Mouse (Mus musculus): Measurements from ENCODE around the gene Atg10.

Atg10 gene

GRCm38 (mm10) chr13:91107308-91107946 lies 116.3 kb downstream of the Atg10 start:
- DNase-seq: no peak

- DNase-seq: no peak
These were observed 121.5 kb downstream of the Atg10 start for GRCm38 (mm10) chr13:91102238-91102637.

DNA sequence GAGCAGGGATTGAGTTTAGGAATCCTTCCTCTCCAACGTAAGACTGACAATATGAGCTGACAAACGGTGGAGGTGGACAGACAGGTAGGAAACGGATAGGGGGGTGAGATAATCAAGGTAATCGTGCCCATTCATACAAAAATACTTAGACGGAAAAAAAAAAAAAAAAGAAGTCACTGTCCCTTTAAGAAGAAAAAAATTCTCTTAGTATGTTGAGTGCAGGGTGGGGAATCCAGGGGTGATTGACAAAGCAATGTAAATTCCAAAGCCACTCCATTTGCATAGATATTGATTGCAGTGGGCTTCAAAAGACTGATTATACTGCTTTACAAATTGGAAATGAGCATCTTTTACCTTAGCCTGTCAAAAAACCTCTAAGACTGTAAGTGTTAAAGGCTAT lies 123.4 kb downstream of the Atg10 start:
- DNase-seq: no peak

DNA sequence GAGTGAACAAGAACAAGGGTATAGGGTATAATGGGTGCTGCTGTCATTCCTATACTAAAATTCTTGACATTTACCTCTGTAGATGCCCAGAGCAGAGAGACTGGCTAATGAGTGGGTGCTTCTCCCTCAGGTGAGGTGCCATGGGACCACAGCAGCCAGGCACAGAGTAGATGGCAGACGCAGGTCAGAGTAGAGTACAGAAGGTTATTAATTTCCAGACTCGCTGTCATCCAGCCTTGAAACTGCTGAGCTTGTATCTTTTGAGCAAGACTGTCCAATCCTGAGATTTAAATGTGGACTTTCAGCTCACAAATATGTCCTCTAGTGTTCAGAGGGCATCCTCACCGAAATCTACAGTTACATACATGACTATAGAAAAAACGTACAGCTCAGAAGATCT lies 128.9 kb downstream of the Atg10 start:
- DNase-seq: peak; percentile 8

- DNase-seq: peak; percentile 25
These were observed 129.6 kb downstream of the Atg10 start for GRCm38 (mm10) chr13:91094196-91094595.

DNA sequence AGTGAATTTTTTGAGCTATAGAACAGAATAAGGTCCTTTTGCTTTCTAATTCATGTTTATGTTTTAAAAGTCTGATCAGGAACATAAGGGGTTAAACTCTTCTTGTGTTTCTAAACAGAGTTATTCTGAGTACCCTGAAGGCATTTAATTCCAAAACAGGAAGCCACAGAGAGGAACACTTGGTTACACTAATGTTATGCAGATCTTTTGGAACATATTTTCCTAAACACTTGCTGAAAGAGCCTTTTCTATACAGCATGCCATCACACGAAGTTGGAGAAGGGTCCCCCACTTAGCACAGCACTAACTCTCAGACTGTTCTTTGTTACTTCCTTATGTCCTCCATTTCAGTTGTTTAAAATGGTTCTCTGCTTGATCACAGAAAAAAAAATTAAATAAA lies 130.2 kb downstream of the Atg10 start:
- no peak for DNase-seq

DNA sequence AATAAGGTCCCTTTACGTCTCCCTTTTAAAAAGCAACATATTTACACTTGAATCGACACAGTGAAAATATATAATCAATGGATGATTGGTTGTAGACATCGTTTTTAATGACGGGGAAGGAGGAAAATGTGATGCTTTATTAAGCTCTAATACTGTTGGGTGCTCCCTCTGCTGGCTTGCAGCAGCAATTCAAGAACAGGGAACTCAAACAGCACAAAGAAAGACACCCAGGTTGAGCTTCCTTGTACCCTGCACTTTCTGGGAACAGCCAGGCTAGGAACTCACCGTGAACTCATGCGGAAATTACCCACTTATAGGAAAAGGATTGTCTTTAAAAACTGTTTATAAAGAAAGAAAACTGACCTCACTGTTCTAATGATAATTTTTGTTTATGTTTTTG lies 130.6 kb downstream of the Atg10 start:
- DNase-seq: peak; percentile 64

DNA sequence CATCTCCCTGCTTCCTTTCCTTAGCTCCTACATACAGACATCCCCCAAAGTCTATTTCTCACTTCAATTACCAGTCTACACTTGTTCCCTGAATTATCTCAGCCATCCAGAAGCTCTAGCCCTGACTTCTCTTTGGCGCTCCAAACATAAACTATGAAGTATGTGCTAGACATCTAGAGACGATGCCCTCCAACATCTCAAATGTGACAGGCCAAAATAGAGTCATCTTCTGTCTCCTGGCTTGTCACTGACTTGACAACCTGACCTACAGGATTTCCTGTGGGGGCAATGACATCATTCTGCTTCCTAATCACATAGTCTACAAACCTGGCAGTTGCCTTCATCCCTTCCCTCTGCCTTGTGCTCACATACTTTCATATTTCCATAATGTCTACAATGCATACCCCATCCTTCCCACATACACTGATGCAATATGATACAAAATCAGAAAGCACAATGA lies 132.0 kb downstream of the Atg10 start:
- no peak for DNase-seq

DNA sequence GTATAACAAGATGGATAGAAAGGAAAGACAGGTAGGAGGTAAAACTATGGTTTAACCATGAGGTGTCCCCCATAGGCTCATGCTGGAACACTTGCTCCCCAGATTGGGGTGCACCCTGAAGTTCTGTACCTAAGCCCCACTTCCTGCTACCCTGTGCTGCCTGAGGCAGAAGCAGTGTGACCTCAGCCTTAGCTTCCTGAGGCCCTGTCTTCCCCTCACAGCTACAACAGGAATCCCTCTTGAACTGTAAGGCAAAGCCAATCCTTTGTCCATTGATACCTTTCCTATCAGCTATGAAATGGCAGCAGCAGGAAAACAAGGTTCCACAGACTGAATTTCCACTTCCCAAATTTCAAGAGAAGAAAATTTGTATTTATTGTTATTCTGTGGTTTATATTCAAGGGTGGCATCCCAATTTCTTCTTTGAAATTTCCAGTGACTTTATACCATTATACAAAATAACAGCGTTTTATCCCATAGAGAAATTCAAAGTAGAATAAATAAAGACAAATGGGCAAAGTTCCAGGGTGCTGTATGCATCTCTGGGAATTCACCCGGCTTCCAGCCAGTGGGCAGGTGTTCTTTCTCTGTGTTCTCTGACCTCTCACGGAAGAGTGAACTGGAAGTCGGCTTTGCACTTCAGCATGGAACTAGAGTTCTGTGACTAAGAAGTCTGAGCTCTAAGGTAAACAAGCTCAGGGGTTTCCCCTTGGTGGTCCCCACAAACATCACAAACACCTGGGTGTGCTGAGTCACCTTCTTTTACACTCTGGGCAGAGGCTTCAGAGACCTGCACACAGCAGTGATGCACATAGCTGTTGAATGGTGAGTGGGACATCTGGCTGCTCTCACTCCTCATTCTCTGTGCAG lies 132.7 kb downstream of the Atg10 start:
- peak; percentile 45 for DNase-seq

DNA sequence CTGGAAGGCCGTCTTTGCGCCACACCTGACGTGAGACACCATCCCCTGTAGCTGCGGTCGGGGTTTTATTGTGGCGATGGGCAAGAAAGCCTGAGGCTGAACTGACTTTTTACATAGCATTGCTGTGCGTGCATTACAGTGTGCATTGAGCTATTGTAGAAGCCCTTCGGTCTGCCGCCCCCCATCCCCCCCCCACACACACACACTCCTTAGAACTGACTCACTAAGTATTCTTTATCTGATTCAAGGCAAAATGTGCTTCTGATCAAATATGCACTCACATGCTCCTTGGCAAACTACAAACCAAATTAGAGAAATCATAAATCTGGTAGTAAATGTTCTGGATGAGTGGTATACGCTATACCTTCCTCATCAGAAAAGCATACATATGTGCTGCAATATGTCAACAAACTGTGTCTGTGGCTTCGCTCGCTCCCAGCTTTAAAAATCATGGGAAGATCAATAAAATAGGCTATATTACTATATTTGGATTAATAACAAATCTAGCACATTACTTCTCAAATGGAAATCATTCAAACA lies 137.3 kb downstream of the Atg10 start:
- DNase-seq: no peak

- no peak for DNase-seq
These were observed 151.4 kb downstream of the Atg10 start for GRCm38 (mm10) chr13:91072351-91072750.

DNA sequence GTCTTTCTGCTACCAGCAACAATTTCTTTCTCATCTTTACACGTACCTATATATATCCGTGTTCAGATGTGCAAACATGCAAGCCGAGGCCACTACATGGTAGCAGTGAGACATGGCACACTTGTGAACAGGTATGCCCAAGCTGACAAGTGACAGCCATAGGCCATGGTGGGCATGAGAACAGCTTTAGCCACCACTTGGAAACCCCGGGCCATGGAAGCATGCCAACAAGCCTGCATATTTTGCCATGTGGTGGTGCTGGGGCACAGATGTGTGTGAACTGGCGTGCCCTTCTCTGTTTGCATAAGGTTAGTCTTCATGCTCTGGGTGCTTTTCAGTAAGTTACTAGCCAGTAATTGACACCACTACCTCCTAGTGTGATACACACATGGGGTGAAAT lies 162.9 kb downstream of the Atg10 start:
- peak; percentile 15 for DNase-seq

GRCm38 (mm10) chr13:91048171-91048570 lies 175.6 kb downstream of the Atg10 start:
- DNase-seq: no peak

GRCm38 (mm10) chr13:91046851-91047250 lies 176.9 kb downstream of the Atg10 start:
- DNase-seq: no peak

DNA sequence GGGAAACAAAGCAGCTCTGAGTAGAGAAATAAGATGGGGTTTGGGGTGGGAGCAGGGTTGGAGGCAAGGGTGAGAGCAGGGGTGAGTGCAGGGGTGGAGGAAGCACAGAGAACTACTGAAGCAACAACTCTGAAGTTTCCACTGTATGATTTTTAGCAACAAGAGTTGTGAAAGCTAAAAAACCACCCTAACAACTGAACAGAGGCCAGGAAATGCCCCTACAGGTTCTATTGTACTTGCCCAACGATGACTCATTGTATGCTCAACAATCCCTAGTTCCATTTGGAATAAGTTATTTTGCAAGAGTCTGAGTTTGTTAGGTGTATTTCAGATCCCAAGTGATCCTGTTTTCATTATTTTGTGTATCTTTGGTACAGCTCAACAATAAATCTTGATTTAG lies 182.5 kb downstream of the Atg10 start:
- no peak for DNase-seq

GRCm38 (mm10) chr13:91040421-91040820 lies 183.3 kb downstream of the Atg10 start:
- no peak for DNase-seq

DNA sequence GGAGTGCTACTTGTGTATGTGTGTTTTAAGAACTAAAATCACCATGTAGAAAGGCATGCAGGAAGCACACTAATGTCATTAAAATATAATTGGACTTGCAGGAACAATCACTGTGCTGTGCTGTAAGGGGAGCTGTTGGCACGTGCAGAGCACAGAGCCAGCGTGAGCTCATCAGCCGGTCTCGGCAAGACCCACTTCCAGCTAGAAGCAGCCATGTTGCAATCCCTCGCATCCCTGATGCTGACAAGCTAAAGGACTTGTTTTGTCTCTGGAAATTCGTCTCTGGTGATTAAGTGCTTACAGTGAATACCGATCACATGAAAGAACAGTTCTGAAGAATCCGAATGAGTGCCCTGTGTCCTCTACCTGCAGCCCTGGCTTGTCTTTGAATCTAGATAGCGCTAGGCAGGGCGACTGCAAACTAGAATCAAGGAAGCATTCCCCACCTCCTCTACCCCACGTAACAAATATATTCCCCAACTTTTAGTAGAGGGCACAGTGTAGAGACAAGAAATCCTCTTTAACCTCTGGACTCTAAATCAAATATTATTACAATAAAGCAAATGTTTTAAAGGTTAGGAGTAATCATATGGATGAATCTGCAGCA lies 184.5 kb downstream of the Atg10 start:
- peak; percentile 57 for DNase-seq

- no peak for DNase-seq
These were observed 185.1 kb downstream of the Atg10 start for GRCm38 (mm10) chr13:91038636-91039035.

- DNase-seq: no peak
These were observed 185.7 kb downstream of the Atg10 start for GRCm38 (mm10) chr13:91038034-91038433.

DNA sequence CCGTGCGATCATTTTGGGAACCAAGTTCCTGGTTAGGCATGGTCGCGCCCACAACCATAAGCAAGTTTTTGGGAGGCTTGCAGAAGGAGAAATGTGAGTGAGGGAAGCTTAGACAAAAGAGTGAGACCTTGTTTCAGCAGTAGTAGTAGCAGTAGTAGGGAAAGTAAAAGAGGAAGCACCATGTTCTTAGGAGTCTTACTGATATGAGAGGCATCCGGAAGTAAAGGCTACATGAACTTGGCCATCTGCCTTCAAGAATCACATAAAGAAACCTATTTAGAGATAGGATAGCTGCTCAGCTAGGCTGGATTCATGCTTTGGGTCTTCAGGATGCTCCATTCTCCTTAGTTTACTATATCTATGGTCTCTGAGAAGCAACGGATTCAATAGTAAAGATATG lies 186.4 kb downstream of the Atg10 start:
- no peak for DNase-seq

DNA sequence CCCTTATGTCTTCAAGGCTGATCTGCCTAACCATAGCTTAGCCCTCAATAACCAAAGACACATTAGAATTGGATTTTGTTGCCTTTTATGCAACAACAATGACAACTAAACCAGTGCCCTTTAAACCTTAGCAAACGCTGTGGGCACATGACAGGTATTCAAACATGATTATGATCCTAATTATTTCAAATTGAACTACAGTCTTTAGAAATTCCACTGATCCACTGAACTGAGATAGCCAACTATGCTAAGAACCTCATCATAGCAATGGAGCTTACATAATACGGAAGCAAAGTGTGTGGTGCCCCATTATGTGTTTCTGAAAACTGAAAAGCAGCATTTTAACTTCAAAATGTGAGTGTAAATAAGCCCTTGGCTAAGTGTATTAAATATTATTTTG lies 191.9 kb downstream of the Atg10 start:
- no peak for DNase-seq

DNA sequence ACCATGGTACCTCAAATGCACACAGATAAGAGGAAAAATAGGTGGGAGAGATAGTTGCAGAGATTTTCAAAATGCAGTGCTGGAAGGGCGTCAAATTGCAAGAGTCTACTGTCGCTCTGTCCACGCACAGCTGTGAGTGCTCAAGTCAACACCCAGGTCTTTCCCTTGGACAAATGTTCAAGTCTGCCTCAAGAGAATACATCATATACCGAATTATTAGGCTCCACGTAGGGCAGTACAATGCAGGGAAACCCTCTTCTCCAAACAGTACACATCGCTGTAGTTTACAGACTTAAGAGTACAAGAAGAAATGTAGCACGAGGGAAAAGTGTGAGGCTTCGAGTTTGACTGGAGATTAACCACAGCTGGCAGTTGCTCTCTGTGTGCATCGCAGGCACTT lies 200.3 kb downstream of the Atg10 start:
- DNase-seq: no peak

GRCm38 (mm10) chr13:91011851-91012250 lies 211.9 kb downstream of the Atg10 start:
- DNase-seq: no peak
